Mouse (Mus musculus) hindbrain, embryonic 15.5 days (tissue): ENCODE measurements around the gene Gm49394. TPM values are rescaled to one million over a fixed set of nuclear protein-coding genes. Genes with fewer than 3 reads are reported as not detected.
A peak's percentile ranks its signal among the peaks of the same experiment; 100 is the strongest.

Experiments
- ATAC-seq: fragments of 200-750 bp; cut with Nextera tagmentation; 2 replicates; pipeline ENCODE4 v1.8.0; 2017; ENCODE audit warnings: low read depth, moderate number of reproducible peaks, moderate TSS enrichment; ENCODE audit not compliant: low FRiP score
- H3K27ac ChIP-seq: fragments of 300-500 bp; sonication (generic); replicated peaks from 2 replicates; pipeline ENCODE4 v1.5.1; 2015; ENCODE audit warnings: mild to moderate bottlenecking, inconsistent platforms
- H3K27me3 ChIP-seq: fragments of 300-500 bp; sonication (generic); 2 replicates; pipeline ENCODE4 v1.6.1; 2015; ENCODE audit warnings: control low read depth, inconsistent platforms
- H3K36me3 ChIP-seq: fragments of 300-500 bp; sonication (generic); 2 replicates; pipeline ENCODE4 v1.6.1; 2015; ENCODE audit warnings: control low read depth, inconsistent platforms
- H3K4me1 ChIP-seq: fragments of 300-500 bp; sonication (generic); replicated peaks from 2 replicates; pipeline ENCODE4 v1.6.1; 2015; ENCODE audit warnings: control low read depth, inconsistent platforms
- H3K4me2 ChIP-seq: fragments of 300-500 bp; sonication (generic); 2 replicates; pipeline ENCODE4 v1.6.1; 2015; ENCODE audit warnings: moderate library complexity, mild to moderate bottlenecking, inconsistent platforms
- H3K4me3 ChIP-seq: fragments of 300-500 bp; sonication (generic); 2 replicates; pipeline ENCODE4 v1.5.1; 2015; ENCODE audit warnings: mild to moderate bottlenecking, inconsistent platforms
- H3K9ac ChIP-seq: fragments of 300-500 bp; sonication (generic); 2 replicates; pipeline ENCODE4 v1.6.1; 2015; ENCODE audit warnings: inconsistent platforms
- H3K9me3 ChIP-seq: fragments of 300-500 bp; sonication (generic); 2 replicates; pipeline ENCODE4 v1.6.1; 2016; ENCODE audit warnings: control low read depth, inconsistent platforms
- WGBS: fragments of 180-500 bp; shearing (Covaris S2); methylation state at CpG from one replicate; pipeline ENCODE4 v1.1.7; 2015; 5-methylcytosine and 5-hydroxymethylcytosine counted together
- polyA plus RNA-seq: library from polyadenylated mRNA; unstranded; fragments of >200 nt; fragmentation: Nextera tagmentation; extraction: Ambion mirVana; gene quantifications from 2 replicates; pipeline ENCODE4 v1.2.1, GENCODE M21; 2015

Gene Gm49394
- polyA plus RNA-seq: not detected in 2 replicates

DNA sequence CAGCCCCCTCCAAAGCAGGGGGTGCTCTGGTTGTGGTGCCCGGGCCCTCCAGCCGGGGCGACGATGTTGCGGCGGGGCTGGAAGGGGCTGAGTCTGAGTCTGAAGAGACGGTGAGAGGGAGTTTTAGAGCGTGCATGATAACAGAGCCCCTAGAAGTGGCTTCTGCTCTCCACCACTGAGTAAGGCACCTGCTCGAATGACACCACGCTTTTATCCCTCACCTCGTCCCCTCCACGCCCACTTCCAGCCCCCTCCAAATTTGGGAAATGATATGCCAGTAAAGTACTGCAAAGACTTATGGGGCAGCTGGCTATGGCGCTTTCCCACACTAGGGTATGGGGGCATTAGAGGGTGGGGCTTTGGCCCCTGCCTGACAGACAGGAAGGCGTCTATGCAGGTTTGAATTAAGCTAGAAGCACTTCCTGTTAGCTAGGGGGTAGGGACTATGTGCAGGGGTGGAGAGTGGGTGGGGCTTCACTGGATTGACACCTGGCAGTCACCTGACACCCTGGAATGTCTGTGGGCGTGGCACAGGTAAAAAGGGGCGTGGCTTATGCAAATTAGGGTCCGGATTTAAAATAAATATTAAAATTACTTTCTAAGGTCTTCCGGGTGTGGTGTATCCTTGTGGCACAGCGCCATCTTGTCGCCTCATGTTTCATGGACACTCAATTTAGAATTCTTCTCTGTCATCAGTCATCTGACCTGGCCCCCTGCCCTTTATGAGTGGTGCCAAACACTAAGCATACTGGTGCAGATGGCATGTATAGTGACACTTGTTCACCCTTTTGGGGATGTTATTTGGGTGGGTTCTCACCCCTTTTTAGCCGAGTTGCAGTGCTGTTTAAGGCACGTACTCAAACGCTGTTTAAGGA, at the start of gene Gm49394:
Gm49394 (minus strand) TSS at position 192 of the 875 bp plus-strand sequence.
- Histone ChIP-seq H3K4me2 (no peak within 1 kb of the TSS), H3K4me3 (no peak within 1 kb of the TSS), H3K9ac (no peak within 1 kb of the TSS), H3K36me3 (no peaks in the 10 kb centered on the region), H3K9me3 (no peaks in the 10 kb centered on the region), H3K4me1 (no peaks in the 10 kb centered on the region), H3K27ac (no peak within 1 kb of the TSS), H3K27me3 (peaks cover 20% of the 10 kb centered on the region)
- 85% methylated on average over 23 of the region's 23 CpGs for whole genome bisulfite sequencing
- no peak for ATAC-seq

DNA sequence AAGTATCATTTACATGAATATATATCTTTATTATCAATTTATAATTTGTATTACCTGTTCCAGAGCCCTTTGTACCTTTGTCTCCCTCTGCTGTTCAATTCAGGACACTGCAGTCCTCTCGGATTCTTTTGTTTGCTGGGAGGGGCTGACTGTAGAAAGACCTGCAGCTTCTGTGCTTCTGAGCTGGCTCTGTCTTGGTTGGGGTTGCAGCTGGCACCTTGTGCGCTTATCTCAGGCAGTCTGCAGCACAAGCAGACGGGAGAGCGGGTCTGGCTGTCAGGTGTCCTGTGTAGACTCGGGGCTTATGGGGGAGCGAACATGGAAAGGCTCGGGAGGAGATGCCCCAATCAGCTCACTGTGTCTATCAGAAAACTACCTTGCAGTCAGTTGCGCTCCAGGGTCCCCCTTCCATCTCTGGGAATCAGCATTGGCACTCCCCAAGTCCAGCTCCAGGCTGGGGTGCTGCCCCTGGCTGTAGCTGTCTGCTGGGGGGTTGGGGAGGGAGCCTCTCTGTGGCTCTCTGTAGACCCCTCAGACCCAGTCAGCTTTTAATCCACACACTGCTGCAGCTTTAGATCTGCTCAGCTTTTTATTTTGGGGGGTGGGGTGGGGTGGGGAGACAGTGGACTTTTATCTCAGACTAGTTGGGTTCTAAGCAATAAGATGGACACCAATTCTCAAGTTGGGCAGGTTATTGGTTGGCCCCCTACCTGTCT, 45.2 kb upstream of the Gm49394 start:
- no peaks in the 10 kb centered on the region for H3K36me3 ChIP-seq
- 0 out of 2 replicates have a peak, but pooled peaks have one; percentile 48 for ATAC-seq
- peak overlapping the region; percentile 30 for H3K9ac ChIP-seq
- H3K27ac ChIP-seq: no peak overlapping the region; the same call in 1 of the 2 replicates
- H3K4me3 ChIP-seq: peak overlapping the region; percentile 26
- 0 out of 2 replicates have a peak, but pooled peaks cover 4% of the 10 kb centered on the region for H3K4me1 ChIP-seq
- H3K4me2 ChIP-seq: peak overlapping the region; percentile 55
- no peaks in the 10 kb centered on the region for H3K27me3 ChIP-seq
- WGBS: 14% methylated on average over 8 of the region's 8 CpGs
- no peaks in the 10 kb centered on the region for H3K9me3 ChIP-seq

DNA sequence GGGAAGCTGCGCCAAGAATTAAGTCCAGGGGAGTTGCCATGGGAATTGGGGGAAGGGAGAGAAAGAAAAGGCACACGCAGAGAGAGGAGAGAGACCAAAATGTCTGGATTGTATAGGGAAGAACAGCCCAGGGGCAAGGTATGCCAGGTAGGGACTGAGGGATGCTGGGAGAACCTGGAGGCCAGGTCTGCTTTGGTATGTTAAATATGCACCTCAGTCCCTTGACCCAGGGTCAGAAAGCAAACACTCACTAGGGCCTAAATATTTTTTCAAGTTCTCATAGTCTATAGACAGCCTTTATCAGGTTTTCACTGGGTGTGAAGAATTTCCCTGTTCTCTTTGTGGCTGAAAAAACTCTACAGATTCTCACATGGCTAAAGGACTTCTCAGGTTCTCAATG, 37.1 kb upstream of the Gm49394 start:
- ATAC-seq: no peak
- Histone ChIP-seq H3K27me3 (no peaks in the 10 kb centered on the region), H3K9me3 (no peaks in the 10 kb centered on the region), H3K9ac (no peak overlapping the region), H3K4me3 (no peak overlapping the region), H3K36me3 (no peaks in the 10 kb centered on the region), H3K4me2 (no peak overlapping the region), H3K27ac (no peak overlapping the region), H3K4me1 (no peaks in the 10 kb centered on the region)
- 75% methylated on average over 2 of the region's 2 CpGs for WGBS

DNA sequence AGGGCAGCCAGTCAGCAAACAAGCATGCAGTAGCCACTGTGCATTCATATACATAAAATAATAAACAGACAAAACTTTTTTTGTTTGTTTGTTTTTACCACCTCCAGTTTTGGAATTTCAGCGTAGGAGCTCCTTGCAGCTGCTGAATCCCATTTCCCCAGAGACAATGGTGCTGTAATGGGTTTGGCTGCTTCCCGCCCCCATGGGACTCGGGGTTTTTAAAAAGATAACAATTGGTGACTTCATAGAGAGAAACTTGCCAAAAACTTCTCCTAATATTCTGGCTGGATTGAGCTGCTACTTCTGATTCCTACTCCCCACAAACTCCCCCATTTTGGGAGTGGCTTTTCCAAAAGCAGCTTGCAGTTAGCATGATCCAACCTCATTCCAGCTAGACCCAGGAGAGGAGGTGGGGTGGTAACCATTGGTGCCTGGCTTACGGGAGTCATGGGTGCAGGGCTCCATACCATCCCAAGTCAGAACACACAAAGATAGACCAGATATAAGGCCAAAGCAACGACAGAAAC, 29.7 kb upstream of the Gm49394 start:
- WGBS: 67% methylated on average over 5 of the region's 5 CpGs
- no peak overlapping the region for H3K9ac ChIP-seq
- H3K9me3 ChIP-seq: no peaks in the 10 kb centered on the region
- ATAC-seq: no peak
- H3K4me1 ChIP-seq: no peaks in the 10 kb centered on the region
- no peak overlapping the region for H3K27ac ChIP-seq
- no peak overlapping the region for H3K4me3 ChIP-seq
- H3K27me3 ChIP-seq: no peaks in the 10 kb centered on the region
- H3K36me3 ChIP-seq: no peaks in the 10 kb centered on the region
- H3K4me2 ChIP-seq: no peak overlapping the region

DNA sequence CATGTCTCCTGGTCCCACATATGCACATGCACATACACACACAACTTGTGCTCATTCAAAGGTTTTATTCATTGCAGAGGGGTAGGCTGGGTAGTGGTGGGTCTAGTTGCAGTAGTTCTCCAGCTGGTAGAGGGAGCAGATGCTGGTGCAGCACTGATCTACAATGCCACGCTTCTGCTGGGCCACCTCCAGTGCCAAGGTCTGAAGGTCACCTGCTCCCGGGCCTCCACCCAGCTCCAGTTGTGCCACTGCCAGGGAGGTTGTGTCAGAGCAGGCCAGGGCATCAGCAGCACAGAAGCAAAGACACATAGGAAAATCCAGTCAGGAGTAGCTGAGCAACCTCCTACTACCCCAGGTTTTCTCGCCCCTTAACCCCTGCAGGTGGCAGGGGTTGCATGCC, 8.9 kb upstream of the Gm49394 start:
- 86% methylated on average over 3 of the region's 3 CpGs for WGBS
- no peaks in the 10 kb centered on the region for H3K9me3 ChIP-seq
- no peak overlapping the region for H3K27ac ChIP-seq
- H3K9ac ChIP-seq: no peak overlapping the region
- no peak for ATAC-seq
- H3K4me1 ChIP-seq: no peaks in the 10 kb centered on the region
- H3K4me3 ChIP-seq: no peak overlapping the region
- H3K36me3 ChIP-seq: no peaks in the 10 kb centered on the region
- no peak overlapping the region for H3K4me2 ChIP-seq
- H3K27me3 ChIP-seq: no peaks in the 10 kb centered on the region

DNA sequence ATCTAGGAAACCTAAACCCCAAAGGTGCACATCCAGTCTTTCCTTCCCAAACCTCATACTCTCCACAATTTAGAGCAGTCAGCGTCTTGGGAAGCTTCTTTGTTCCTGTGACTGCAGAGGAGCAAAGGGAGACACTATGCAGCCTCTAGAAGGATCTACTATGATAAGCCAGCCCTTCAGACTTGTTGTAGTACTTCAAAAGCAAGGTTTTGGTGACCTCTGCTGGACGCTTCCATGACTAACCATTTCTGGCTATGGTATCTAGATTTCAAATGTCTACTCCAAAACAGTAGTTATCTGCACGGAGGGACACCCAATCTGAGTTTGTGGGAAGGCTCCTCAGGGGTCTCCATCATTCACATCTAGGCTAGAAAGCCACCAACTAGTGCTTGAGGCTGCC, 5.9 kb upstream of the Gm49394 start:
- no peaks in the 10 kb centered on the region for H3K36me3 ChIP-seq
- no peaks in the 10 kb centered on the region for H3K27me3 ChIP-seq
- no peak overlapping the region for H3K27ac ChIP-seq
- no peaks in the 10 kb centered on the region for H3K4me1 ChIP-seq
- H3K4me3 ChIP-seq: no peak overlapping the region
- H3K4me2 ChIP-seq: no peak overlapping the region
- ATAC-seq: peak; percentile 68; the same call in 1 of the 2 replicates
- H3K9me3 ChIP-seq: no peaks in the 10 kb centered on the region
- H3K9ac ChIP-seq: no peak overlapping the region
- 19% methylated on average over 3 of the region's 3 CpGs for WGBS

DNA sequence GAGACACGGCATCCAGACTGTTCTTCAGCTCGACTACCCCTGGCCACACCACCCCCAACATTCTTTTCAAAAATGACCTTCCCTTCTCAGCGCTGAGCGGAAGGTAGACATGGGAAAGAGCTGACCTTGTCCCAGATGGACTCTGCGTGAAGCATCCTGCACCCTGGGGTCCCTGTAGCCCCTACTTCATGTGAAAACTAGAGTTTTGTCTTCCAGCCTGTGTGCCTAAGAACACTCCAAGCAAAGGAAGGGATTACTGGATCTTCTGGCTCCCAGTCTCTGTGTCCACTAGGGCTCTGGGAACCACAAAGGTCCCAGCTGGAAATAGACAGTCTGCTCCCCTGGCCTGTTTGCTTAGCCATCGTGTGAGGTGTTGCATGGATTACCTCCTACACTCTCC, 5.4 kb upstream of the Gm49394 start:
- Histone ChIP-seq H3K9ac (no peak overlapping the region), H3K27me3 (no peaks in the 10 kb centered on the region), H3K4me1 (no peaks in the 10 kb centered on the region), H3K9me3 (no peaks in the 10 kb centered on the region), H3K27ac (no peak overlapping the region), H3K4me3 (no peak overlapping the region), H3K4me2 (no peak overlapping the region), H3K36me3 (no peaks in the 10 kb centered on the region)
- WGBS: 60% methylated on average over 6 of the region's 6 CpGs
- ATAC-seq: no peak

DNA sequence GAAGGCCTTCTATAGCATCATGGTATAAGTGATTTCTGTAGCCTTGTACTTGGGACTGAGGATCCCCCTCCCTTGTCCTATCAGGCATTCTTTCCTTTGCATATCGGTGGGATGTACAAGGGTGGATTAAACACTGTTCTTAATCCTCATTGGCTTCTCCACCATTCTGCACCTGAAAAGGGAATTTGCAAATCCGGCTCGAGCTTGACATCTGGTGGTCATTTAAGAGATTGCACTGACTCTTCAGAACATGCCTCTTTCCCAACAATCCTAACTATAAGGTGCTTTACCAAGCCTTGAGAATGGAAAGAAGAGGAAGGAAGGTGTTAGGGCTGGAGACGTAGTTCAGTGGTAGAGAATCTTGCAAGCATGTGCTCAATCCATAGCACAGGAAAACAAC, 2.4 kb upstream of the Gm49394 start:
- Histone ChIP-seq H3K36me3 (no peaks in the 10 kb centered on the region), H3K4me2 (no peak overlapping the region), H3K4me1 (no peaks in the 10 kb centered on the region), H3K27me3 (no peaks in the 10 kb centered on the region), H3K4me3 (no peak overlapping the region), H3K27ac (no peak overlapping the region), H3K9ac (no peak overlapping the region), H3K9me3 (no peaks in the 10 kb centered on the region)
- peak; percentile 44; the same call in 1 of the 2 replicates for ATAC-seq
- 14% methylated on average over 4 of the region's 4 CpGs for WGBS

DNA sequence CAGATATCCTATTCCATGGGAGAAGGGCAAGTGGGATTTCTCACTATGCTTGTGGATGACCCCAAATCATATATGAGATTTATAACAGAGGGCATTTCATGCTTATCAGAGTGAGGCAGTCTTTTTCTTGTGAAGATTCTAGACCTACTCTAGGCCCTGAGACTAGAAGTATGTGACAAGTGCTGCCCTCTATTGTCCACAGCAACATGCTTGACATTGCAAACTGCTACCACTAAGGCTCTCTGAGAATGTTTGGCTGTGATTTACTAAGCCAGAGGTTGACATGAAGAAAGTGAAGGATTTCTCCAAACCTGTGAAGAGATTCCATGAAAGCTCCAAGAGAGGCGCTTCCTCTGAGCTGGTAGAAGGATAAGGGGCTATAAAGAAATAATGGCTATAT, 1.3 kb upstream of the Gm49394 start:
- no peak overlapping the region for H3K4me2 ChIP-seq
- H3K27ac ChIP-seq: no peak overlapping the region
- H3K4me1 ChIP-seq: no peaks in the 10 kb centered on the region
- ATAC-seq: no peak
- H3K27me3 ChIP-seq: peaks cover 9% of the 10 kb centered on the region
- H3K9ac ChIP-seq: no peak overlapping the region
- no peaks in the 10 kb centered on the region for H3K9me3 ChIP-seq
- H3K36me3 ChIP-seq: no peaks in the 10 kb centered on the region
- H3K4me3 ChIP-seq: no peak overlapping the region
- WGBS: 92% methylated on average over 1 of the region's 1 CpGs

DNA sequence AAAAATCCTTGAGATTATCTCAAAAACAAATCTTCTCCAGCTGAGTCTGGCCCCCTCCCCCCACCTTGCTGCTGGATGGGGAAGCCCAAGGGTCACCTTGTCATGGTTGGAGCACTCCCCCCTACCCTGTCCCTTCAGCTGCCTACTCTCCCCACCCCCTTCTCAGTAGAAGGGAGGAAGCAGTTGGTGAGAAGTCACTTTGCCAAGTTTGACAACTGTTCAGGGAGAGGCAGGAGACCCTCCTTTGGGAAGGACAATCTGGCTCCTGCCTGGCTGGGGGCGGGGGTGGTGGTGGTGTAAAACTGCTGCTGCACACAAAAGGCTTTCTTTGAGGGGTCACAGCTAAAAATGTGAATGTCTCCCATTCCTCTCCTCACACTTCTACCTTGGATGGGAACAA, 1.4 kb downstream of the Gm49394 start:
- no peak overlapping the region for H3K9ac ChIP-seq
- ATAC-seq: no peak
- WGBS: 69% methylated on average over 1 of the region's 1 CpGs
- H3K4me1 ChIP-seq: peaks cover 8% of the 10 kb centered on the region
- H3K27me3 ChIP-seq: peaks cover 35% of the 10 kb centered on the region
- H3K9me3 ChIP-seq: no peaks in the 10 kb centered on the region
- no peaks in the 10 kb centered on the region for H3K36me3 ChIP-seq
- H3K4me2 ChIP-seq: no peak overlapping the region
- no peak overlapping the region for H3K4me3 ChIP-seq
- no peak overlapping the region for H3K27ac ChIP-seq

DNA sequence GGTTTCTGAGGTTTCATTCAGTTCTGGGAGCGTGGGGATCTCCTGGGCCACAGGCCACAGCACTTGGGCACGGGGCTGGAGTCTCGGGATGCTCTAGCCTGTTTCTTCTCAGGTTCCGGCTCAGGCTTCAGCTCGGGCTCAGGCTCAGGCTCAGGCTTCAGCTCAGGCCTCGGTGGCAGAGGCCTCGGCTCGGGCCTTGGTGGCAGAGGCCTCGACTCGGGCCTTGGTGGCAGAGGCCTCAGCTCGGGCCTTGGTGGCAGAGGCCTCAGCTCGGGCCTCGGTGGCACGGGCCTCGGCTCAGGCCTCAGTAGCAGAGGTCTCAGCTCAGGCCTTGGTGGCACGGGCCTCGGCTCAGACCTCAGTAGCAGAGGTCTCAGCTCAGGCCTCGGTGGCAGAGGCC, 2.2 kb downstream of the Gm49394 start:
- 95% methylated on average over 18 of the region's 18 CpGs for WGBS
- H3K36me3 ChIP-seq: no peaks in the 10 kb centered on the region
- ATAC-seq: no peak

DNA sequence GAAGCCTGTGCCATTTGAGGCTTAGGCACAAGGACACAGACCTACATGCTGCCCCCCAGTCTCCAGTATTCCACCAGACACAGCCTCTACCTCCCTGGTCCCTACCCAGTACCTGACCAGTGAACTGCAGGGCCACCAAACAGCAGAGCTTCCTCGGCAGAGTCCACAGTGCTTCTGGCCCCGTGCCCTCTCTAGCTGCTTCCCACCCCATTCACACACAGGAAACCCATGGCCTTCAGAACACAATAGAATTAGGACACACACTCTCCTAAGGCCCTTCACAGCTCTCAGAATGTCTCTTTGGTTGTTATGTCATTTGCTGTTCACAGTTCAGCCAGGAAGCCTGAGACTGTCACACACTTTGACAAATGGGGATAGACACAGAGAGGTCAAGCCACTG, 3.1 kb downstream of the Gm49394 start, which contains the start of gene Igf2:
Igf2 (minus strand) TSS at position 158 of the 400 bp plus-strand sequence.
- Histone ChIP-seq H3K27ac (no peak within 1 kb of the TSS), H3K9me3 (no peaks in the 10 kb centered on the region), H3K4me3 (no peak within 1 kb of the TSS), H3K27me3 (peaks cover 47% of the 10 kb centered on the region), H3K4me1 (peaks cover 8% of the 10 kb centered on the region), H3K9ac (no peak within 1 kb of the TSS), H3K4me2 (no peak within 1 kb of the TSS), H3K36me3 (no peaks in the 10 kb centered on the region)
- ATAC-seq: no peak
- 57% methylated on average over 2 of the region's 2 CpGs for WGBS

More for the DNA sequence above, 2.2 kb downstream of the Gm49394 start:
- Histone ChIP-seq H3K27me3 (peaks cover 43% of the 10 kb centered on the region), H3K9ac (no peak overlapping the region), H3K4me1 (peaks cover 8% of the 10 kb centered on the region), H3K9me3 (no peaks in the 10 kb centered on the region), H3K4me3 (no peak overlapping the region), H3K4me2 (no peak overlapping the region), H3K27ac (no peak overlapping the region)
